Mouse (Mus musculus) midbrain, embryonic 10.5 days (tissue): Measurements from ENCODE around the gene Gnl2. TPM values are rescaled to one million over a fixed set of nuclear protein-coding genes. Genes with fewer than 3 reads are reported as not detected.
A peak's percentile ranks its signal among the peaks of the same experiment; 100 is the strongest.

Source experiments
- DNase-seq: peaks from one replicate; pipeline ENCODE4 v3.0.0-alpha.2; 2017; ENCODE audit warnings: low spot score
- H3K27ac ChIP-seq: fragments of 300-500 bp; sonication (generic); replicated peaks from 2 replicates; pipeline ENCODE4 v1.5.1; 2016; ENCODE audit warnings: mild to moderate bottlenecking
- H3K27me3 ChIP-seq: fragments of 300-500 bp; sonication (generic); 2 replicates; pipeline ENCODE4 v1.6.1; 2016; ENCODE audit warnings: low read depth, mild to moderate bottlenecking; ENCODE audit not compliant: poor library complexity, severe bottlenecking
- H3K36me3 ChIP-seq: fragments of 300-500 bp; sonication (generic); 2 replicates; pipeline ENCODE4 v1.6.1; 2016; ENCODE audit warnings: mild to moderate bottlenecking, moderate library complexity
- H3K4me1 ChIP-seq: fragments of 300-500 bp; sonication (generic); 2 replicates; pipeline ENCODE4 v1.6.1; 2016
- H3K4me3 ChIP-seq: fragments of 300-500 bp; sonication (generic); 2 replicates; pipeline ENCODE4 v1.5.1; 2016; ENCODE audit warnings: mild to moderate bottlenecking, moderate library complexity
- H3K9me3 ChIP-seq: fragments of 300-500 bp; sonication (generic); replicated peaks from 2 replicates; pipeline ENCODE4 v1.6.1; 2016; ENCODE audit warnings: mild to moderate bottlenecking
- WGBS: fragments of 180-500 bp; shearing (Covaris S2); methylation state at CpG from one replicate; pipeline ENCODE4 v1.1.7; 2016; 5-methylcytosine and 5-hydroxymethylcytosine counted together
- polyA plus RNA-seq: library from polyadenylated mRNA; unstranded; fragments of >200 nt; fragmentation: Nextera tagmentation; extraction: Ambion mirVana; gene quantifications from 2 replicates; pipeline ENCODE4 v1.2.1, GENCODE M21; 2016

Gene Gnl2
- polyA plus RNA-seq = 92.1 TPM in 2 replicates

- no peak for DNase-seq
- Histone ChIP-seq H3K27ac (no peak within 1 kb of the TSS), H3K9me3 (no peaks in the 10 kb centered on the region), H3K4me3 (no peak within 1 kb of the TSS), H3K27me3 (no peaks in the 10 kb centered on the region), H3K36me3 (no peaks in the 10 kb centered on the region), H3K4me1 (no peaks in the 10 kb centered on the region)
- 88% methylated on average over 10 of the region's 10 CpGs for WGBS
These were observed at the start of gene Gnl2 for GRCm38 (mm10) chr4:125015806-125016635. Gene Gnl2, plus strand, starts transcription at chr4:125016585.

GRCm38 (mm10) chr4:124968711-124969110, 47.7 kb upstream of the Gnl2 start:
- H3K27me3 ChIP-seq = no peaks in the 10 kb centered on the region; the same call in 1 of the 2 replicates
- peaks cover 73% of the 10 kb centered on the region for H3K4me1 ChIP-seq
- peak overlapping the region; percentile 76 for H3K27ac ChIP-seq
- no peak for DNase-seq
- 67% methylated on average over 6 of the region's 6 CpGs for WGBS
- no peaks in the 10 kb centered on the region for H3K9me3 ChIP-seq
- no peak overlapping the region for H3K4me3 ChIP-seq
- H3K36me3 ChIP-seq = no peaks in the 10 kb centered on the region

- H3K27ac ChIP-seq = peak overlapping the region; percentile 76
- peaks cover 73% of the 10 kb centered on the region for H3K4me1 ChIP-seq
- no peak for DNase-seq
- H3K9me3 ChIP-seq = no peaks in the 10 kb centered on the region
- H3K4me3 ChIP-seq = no peak overlapping the region
- no peaks in the 10 kb centered on the region for H3K36me3 ChIP-seq
- no peaks in the 10 kb centered on the region; the same call in 1 of the 2 replicates for H3K27me3 ChIP-seq
- WGBS = 79% methylated on average over 7 of the region's 7 CpGs
These were observed 47.1 kb upstream of the Gnl2 start for GRCm38 (mm10) chr4:124969219-124969848.

GRCm38 (mm10) chr4:124970194-124970593, 46.2 kb upstream of the Gnl2 start:
- DNase-seq = no peak
- no peaks in the 10 kb centered on the region for H3K9me3 ChIP-seq
- 75% methylated on average over 11 of the region's 11 CpGs for WGBS
- H3K27ac ChIP-seq = peak overlapping the region; percentile 74
- H3K36me3 ChIP-seq = no peaks in the 10 kb centered on the region
- no peaks in the 10 kb centered on the region; the same call in 1 of the 2 replicates for H3K27me3 ChIP-seq
- H3K4me1 ChIP-seq = peaks cover 65% of the 10 kb centered on the region
- H3K4me3 ChIP-seq = no peak overlapping the region

- peaks cover 62% of the 10 kb centered on the region for H3K4me1 ChIP-seq
- H3K27ac ChIP-seq = peak overlapping the region; percentile 74
- H3K36me3 ChIP-seq = no peaks in the 10 kb centered on the region
- no peaks in the 10 kb centered on the region for H3K9me3 ChIP-seq
- no peak for DNase-seq
- H3K27me3 ChIP-seq = no peaks in the 10 kb centered on the region; the same call in 1 of the 2 replicates
- WGBS = 50% methylated on average over 5 of the region's 5 CpGs
- H3K4me3 ChIP-seq = no peak overlapping the region
These were observed 45.7 kb upstream of the Gnl2 start for GRCm38 (mm10) chr4:124970677-124971076.

GRCm38 (mm10) chr4:124971094-124971493, 45.3 kb upstream of the Gnl2 start:
- H3K9me3 ChIP-seq = no peaks in the 10 kb centered on the region
- H3K4me3 ChIP-seq = no peak overlapping the region
- 88% methylated on average over 8 of the region's 8 CpGs for WGBS
- no peaks in the 10 kb centered on the region for H3K36me3 ChIP-seq
- DNase-seq = no peak
- H3K4me1 ChIP-seq = peaks cover 58% of the 10 kb centered on the region
- peak overlapping the region; percentile 46; the same call in 1 of the 2 replicates for H3K27ac ChIP-seq
- no peaks in the 10 kb centered on the region; the same call in 1 of the 2 replicates for H3K27me3 ChIP-seq

GRCm38 (mm10) chr4:124972316-124972715, 44.1 kb upstream of the Gnl2 start:
- Histone ChIP-seq H3K27me3 (no peaks in the 10 kb centered on the region; the same call in 1 of the 2 replicates), H3K4me1 (peaks cover 55% of the 10 kb centered on the region), H3K27ac (peak overlapping the region; percentile 23; the same call in 1 of the 2 replicates), H3K9me3 (no peaks in the 10 kb centered on the region), H3K4me3 (no peak overlapping the region), H3K36me3 (no peaks in the 10 kb centered on the region)
- WGBS = 53% methylated on average over 9 of the region's 9 CpGs
- no peak for DNase-seq

GRCm38 (mm10) chr4:124973296-124973695, 43.1 kb upstream of the Gnl2 start:
- WGBS = 84% methylated on average over 2 of the region's 2 CpGs
- no peaks in the 10 kb centered on the region for H3K9me3 ChIP-seq
- no peak for DNase-seq
- peaks cover 49% of the 10 kb centered on the region for H3K4me1 ChIP-seq
- H3K4me3 ChIP-seq = no peak overlapping the region
- no peaks in the 10 kb centered on the region; the same call in 1 of the 2 replicates for H3K27me3 ChIP-seq
- H3K27ac ChIP-seq = peak overlapping the region; percentile 23; the same call in 1 of the 2 replicates
- no peaks in the 10 kb centered on the region for H3K36me3 ChIP-seq

GRCm38 (mm10) chr4:124978201-124978600, 38.2 kb upstream of the Gnl2 start:
- H3K27ac ChIP-seq = no peak overlapping the region
- DNase-seq = no peak
- H3K4me1 ChIP-seq = peaks cover 19% of the 10 kb centered on the region
- H3K4me3 ChIP-seq = no peak overlapping the region
- H3K27me3 ChIP-seq = peaks cover 27% of the 10 kb centered on the region
- no peaks in the 10 kb centered on the region for H3K9me3 ChIP-seq
- H3K36me3 ChIP-seq = no peaks in the 10 kb centered on the region
- WGBS = 50% methylated on average over 5 of the region's 5 CpGs

GRCm38 (mm10) chr4:124983893-124984526, 32.4 kb upstream of the Gnl2 start:
- H3K4me3 ChIP-seq = no peak overlapping the region
- no peak for DNase-seq
- no peaks in the 10 kb centered on the region for H3K9me3 ChIP-seq
- WGBS = 25% methylated on average over 9 of the region's 9 CpGs
- H3K4me1 ChIP-seq = peaks cover 65% of the 10 kb centered on the region
- no peaks in the 10 kb centered on the region for H3K36me3 ChIP-seq
- H3K27me3 ChIP-seq = peaks cover 85% of the 10 kb centered on the region
- no peak overlapping the region for H3K27ac ChIP-seq

GRCm38 (mm10) chr4:124984871-124985670, 31.3 kb upstream of the Gnl2 start:
- Histone ChIP-seq H3K27me3 (peaks cover 89% of the 10 kb centered on the region), H3K27ac (no peak overlapping the region), H3K9me3 (no peaks in the 10 kb centered on the region), H3K4me1 (peaks cover 70% of the 10 kb centered on the region), H3K4me3 (peak overlapping the region; percentile 30), H3K36me3 (no peaks in the 10 kb centered on the region)
- DNase-seq = no peak
- 12% methylated on average over 18 of the region's 18 CpGs for WGBS
